Mouse (Mus musculus) megakaryocyte, embryonic 14.5 days (primary cell): ENCODE results near the gene Fgf12.

ENCODE experiments used
- FLI1 ChIP-seq: IDR thresholded peaks from 2 replicates; pipeline ENCODE4 v1.6.1; 2012; ENCODE audit warnings: low read length, inconsistent platforms, mixed read lengths
- GATA1 ChIP-seq: IDR thresholded peaks from 3 replicates; pipeline ENCODE4 v1.6.1; 2012; ENCODE audit warnings: mixed read lengths, low read length, inconsistent platforms, borderline replicate concordance

GRCm38 (mm10) chr16:28335025-28335424 lies 417.8 kb downstream of the Fgf12 start:
- TF ChIP-seq GATA1 (no peak), FLI1 (no peak)
